Mouse (Mus musculus): ENCODE data around the gene Cdyl2.

The Cdyl2 gene

GRCm38 (mm10) chr8:116621158-116621961 lies 111.4 kb downstream of the Cdyl2 start:
- no peak for DNase-seq (ENCODE audit: low spot score)

- DNase-seq (ENCODE audit: low spot score) = no peak
Observed at GRCm38 (mm10) chr8:116619686-116620320, 113.0 kb downstream of the Cdyl2 start.

- DNase-seq (ENCODE audit: low spot score) = no peak
Observed at GRCm38 (mm10) chr8:116619221-116619620, 113.6 kb downstream of the Cdyl2 start.

- no peak for DNase-seq (ENCODE audit: low spot score)
Observed at GRCm38 (mm10) chr8:116618797-116619196, 114.0 kb downstream of the Cdyl2 start.

- no peak for DNase-seq (ENCODE audit: low spot score)
Observed at GRCm38 (mm10) chr8:116617891-116618290, 114.9 kb downstream of the Cdyl2 start.

- no peak for DNase-seq (ENCODE audit: low spot score)
Observed at GRCm38 (mm10) chr8:116616369-116616768, 116.4 kb downstream of the Cdyl2 start.

- DNase-seq (ENCODE audit: low spot score) = no peak
Observed at GRCm38 (mm10) chr8:116614901-116615300, 117.9 kb downstream of the Cdyl2 start.

- no peak for DNase-seq (ENCODE audit: low spot score)
Observed at GRCm38 (mm10) chr8:116606171-116606570, 126.6 kb downstream of the Cdyl2 start.

- DNase-seq (ENCODE audit: low spot score) = no peak
Observed at GRCm38 (mm10) chr8:116602806-116603205, 130.0 kb downstream of the Cdyl2 start.

GRCm38 (mm10) chr8:116599728-116600127 lies 133.1 kb downstream of the Cdyl2 start:
- DNase-seq (ENCODE audit: low spot score) = no peak

GRCm38 (mm10) chr8:116591226-116591625 lies 141.6 kb downstream of the Cdyl2 start:
- no peak for DNase-seq (ENCODE audit: low spot score)

- DNase-seq (ENCODE audit: low spot score) = no peak
Observed at GRCm38 (mm10) chr8:116590546-116590945, 142.2 kb downstream of the Cdyl2 start.

GRCm38 (mm10) chr8:116590106-116590505 lies 142.7 kb downstream of the Cdyl2 start:
- no peak for DNase-seq (ENCODE audit: low spot score)

- no peak for DNase-seq (ENCODE audit: low spot score)
Observed at GRCm38 (mm10) chr8:116587616-116588468, 144.9 kb downstream of the Cdyl2 start.

GRCm38 (mm10) chr8:116581318-116582019 lies 151.3 kb downstream of the Cdyl2 start:
- no peak for DNase-seq (ENCODE audit: low spot score)

GRCm38 (mm10) chr8:116576732-116577131 lies 156.1 kb downstream of the Cdyl2 start:
- no peak for DNase-seq (ENCODE audit: low spot score)

GRCm38 (mm10) chr8:116573085-116573484 lies 159.7 kb downstream of the Cdyl2 start:
- no peak for DNase-seq (ENCODE audit: low spot score)

- no peak for DNase-seq (ENCODE audit: low spot score)
Observed at GRCm38 (mm10) chr8:116552778-116553177, 180.0 kb downstream of the Cdyl2 start.

GRCm38 (mm10) chr8:116552255-116552654 lies 180.5 kb downstream of the Cdyl2 start:
- DNase-seq (ENCODE audit: low spot score) = no peak

GRCm38 (mm10) chr8:116543366-116543765 lies 189.4 kb downstream of the Cdyl2 start:
- DNase-seq (ENCODE audit: low spot score) = no peak

- no peak for DNase-seq (ENCODE audit: low spot score)
Observed at GRCm38 (mm10) chr8:116542842-116543241, 189.9 kb downstream of the Cdyl2 start.

- no peak for DNase-seq (ENCODE audit: low spot score)
Observed at GRCm38 (mm10) chr8:116540136-116540535, 192.7 kb downstream of the Cdyl2 start.
